Mouse (Mus musculus): ENCODE measurements around the gene Spaca3. TPM values are rescaled to one million over a fixed set of nuclear protein-coding genes. Genes with fewer than 3 reads are reported as not detected.

The Spaca3 gene
- polyA plus RNA-seq, 1 experiment from 2014 or later: not detected

DNA sequence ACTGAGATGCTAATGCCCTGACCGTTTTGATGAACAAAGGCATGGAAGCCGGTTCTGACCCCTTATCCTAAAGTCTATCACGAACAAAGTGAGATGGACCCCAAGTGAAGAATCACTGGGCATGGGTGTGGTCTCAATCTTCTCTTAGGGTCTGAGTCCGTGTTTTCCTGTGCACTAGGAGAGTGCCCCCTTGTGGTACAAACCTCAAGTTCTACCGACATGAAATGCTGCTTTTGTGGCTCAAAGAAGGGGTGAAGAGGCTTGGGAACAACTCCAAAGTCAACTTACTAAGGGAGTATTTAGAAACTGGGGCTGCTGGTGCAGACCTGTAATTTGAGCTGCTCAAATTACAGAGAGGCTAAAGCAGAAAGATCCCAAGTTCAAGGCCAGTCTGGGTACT lies 6.3 kb upstream of the Spaca3 start:
- no peak overlapping the region for H3K27ac ChIP-seq (replicated peaks; ENCODE audit: low read depth, low read length)
- no peaks in the 10 kb centered on the region for H3K4me1 ChIP-seq (ENCODE audit: control insufficient read depth, insufficient read depth, low read length)
- ATAC-seq (ENCODE audit: low read depth) (no peak), DNase-seq (ENCODE audit: low spot score) (peak; percentile 20)
- no peaks in the 10 kb centered on the region for H3K36me3 ChIP-seq (ENCODE audit: control insufficient read depth, insufficient read depth, low read length)
- H3K4me3 ChIP-seq (ENCODE audit: low read depth, low read length): no peak overlapping the region
- no peak overlapping the region for H3K9ac ChIP-seq (ENCODE audit: low read depth, low read length)
- no peak overlapping the region for H3K4me2 ChIP-seq (ENCODE audit: low read depth, low read length)
- 52% methylated on average over 5 of the region's 5 CpGs for WGBS
- H3K27me3 ChIP-seq (replicated peaks; ENCODE audit: control insufficient read depth, insufficient read depth, low read length): no peaks in the 10 kb centered on the region
- H3K9me3 ChIP-seq (ENCODE audit: control insufficient read depth, low read length): no peaks in the 10 kb centered on the region

DNA sequence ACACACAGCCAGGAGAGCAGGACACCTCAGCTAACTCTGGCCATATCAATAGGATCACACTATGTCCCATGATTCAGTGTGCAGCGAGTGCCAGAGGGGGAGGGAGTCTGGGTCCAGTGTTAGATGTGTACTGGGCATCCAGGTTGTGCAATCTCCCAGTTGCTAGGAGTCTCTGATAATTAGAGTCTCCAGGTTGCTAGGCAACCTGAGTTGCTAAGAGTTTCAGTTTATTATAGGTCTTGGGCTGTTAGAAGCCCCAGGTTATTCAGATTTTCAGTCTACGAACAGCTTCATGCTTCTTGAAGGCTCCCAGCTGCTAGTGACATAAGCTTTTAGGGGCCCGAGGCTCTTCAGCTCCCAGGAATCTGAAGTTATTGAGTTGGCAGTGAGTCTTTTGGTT lies 5.2 kb upstream of the Spaca3 start:
- H3K27me3 ChIP-seq (replicated peaks; ENCODE audit: control insufficient read depth, insufficient read depth, low read length): no peaks in the 10 kb centered on the region
- no peak overlapping the region for H3K27ac ChIP-seq (replicated peaks; ENCODE audit: low read depth, low read length)
- H3K4me1 ChIP-seq (ENCODE audit: control insufficient read depth, insufficient read depth, low read length): no peaks in the 10 kb centered on the region
- no peaks in the 10 kb centered on the region for H3K36me3 ChIP-seq (ENCODE audit: control insufficient read depth, insufficient read depth, low read length)
- no peaks in the 10 kb centered on the region for H3K9me3 ChIP-seq (ENCODE audit: control insufficient read depth, low read length)
- DNase-seq (ENCODE audit: low spot score): no peak
- ATAC-seq (ENCODE audit: low read depth): no peak
- H3K4me3 ChIP-seq (ENCODE audit: low read depth, low read length): no peak overlapping the region
- no peak overlapping the region for H3K9ac ChIP-seq (ENCODE audit: low read depth, low read length)
- WGBS: 75% methylated on average over 3 of the region's 3 CpGs
- no peak overlapping the region for H3K4me2 ChIP-seq (ENCODE audit: low read depth, low read length)

DNA sequence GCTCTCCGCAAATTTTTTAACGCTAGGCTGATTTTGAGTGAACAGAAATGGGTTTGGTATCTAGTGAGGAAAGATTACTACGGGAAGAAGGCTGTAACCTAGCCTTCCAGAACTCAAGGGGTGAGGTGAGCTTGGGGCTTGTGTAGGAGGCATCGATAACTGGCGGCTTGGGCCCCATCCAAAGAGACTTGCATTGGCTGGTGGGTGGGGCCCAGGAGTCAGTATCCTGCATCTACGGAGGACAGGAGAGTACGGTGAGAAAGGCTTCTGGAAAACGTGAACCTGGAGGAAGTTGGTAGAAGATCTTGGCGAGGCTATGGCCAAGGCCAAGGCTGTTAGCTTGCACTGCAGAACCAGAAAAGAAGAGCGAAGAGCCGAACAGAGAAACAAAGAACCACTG lies 3.7 kb upstream of the Spaca3 start:
- Histone ChIP-seq H3K9me3 (ENCODE audit: control insufficient read depth, low read length) (no peaks in the 10 kb centered on the region), H3K4me2 (ENCODE audit: low read depth, low read length) (no peak overlapping the region), H3K27me3 (replicated peaks; ENCODE audit: control insufficient read depth, insufficient read depth, low read length) (no peaks in the 10 kb centered on the region), H3K9ac (ENCODE audit: low read depth, low read length) (no peak overlapping the region), H3K4me3 (ENCODE audit: low read depth, low read length) (no peak overlapping the region), H3K27ac (replicated peaks; ENCODE audit: low read depth, low read length) (no peak overlapping the region), H3K36me3 (ENCODE audit: control insufficient read depth, insufficient read depth, low read length) (no peaks in the 10 kb centered on the region), H3K4me1 (ENCODE audit: control insufficient read depth, insufficient read depth, low read length) (no peaks in the 10 kb centered on the region)
- DNase-seq (ENCODE audit: low spot score): no peak
- no peak for ATAC-seq (ENCODE audit: low read depth)
- 85% methylated on average over 11 of the region's 11 CpGs for WGBS

DNA sequence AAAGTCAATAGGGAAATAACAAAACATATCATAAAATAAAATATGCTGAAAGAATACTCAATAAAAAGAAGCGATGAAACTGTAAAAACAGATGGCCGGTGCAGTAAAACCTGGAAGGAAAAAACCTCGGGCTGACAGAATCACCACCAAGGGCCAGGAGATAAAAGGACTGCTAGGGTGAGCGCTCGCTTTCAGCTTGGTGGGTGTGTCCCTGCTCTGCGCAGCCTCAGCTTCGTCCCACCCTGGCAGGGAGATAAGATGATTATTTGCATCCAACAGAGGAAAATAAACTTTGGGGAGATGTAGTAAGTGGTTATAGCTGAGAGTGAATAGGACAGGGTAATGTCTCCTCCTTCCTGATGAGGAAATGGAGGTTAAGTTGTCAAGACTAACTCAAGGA lies 3.3 kb upstream of the Spaca3 start:
- no peaks in the 10 kb centered on the region for H3K9me3 ChIP-seq (ENCODE audit: control insufficient read depth, low read length)
- H3K36me3 ChIP-seq (ENCODE audit: control insufficient read depth, insufficient read depth, low read length): no peaks in the 10 kb centered on the region
- 69% methylated on average over 7 of the region's 7 CpGs for WGBS
- no peaks in the 10 kb centered on the region for H3K27me3 ChIP-seq (replicated peaks; ENCODE audit: control insufficient read depth, insufficient read depth, low read length)
- H3K27ac ChIP-seq (replicated peaks; ENCODE audit: low read depth, low read length): no peak overlapping the region
- no peak overlapping the region for H3K9ac ChIP-seq (ENCODE audit: low read depth, low read length)
- H3K4me1 ChIP-seq (ENCODE audit: control insufficient read depth, insufficient read depth, low read length): no peaks in the 10 kb centered on the region
- no peak for DNase-seq (ENCODE audit: low spot score)
- H3K4me2 ChIP-seq (ENCODE audit: low read depth, low read length): no peak overlapping the region
- ATAC-seq (ENCODE audit: low read depth): no peak
- no peak overlapping the region for H3K4me3 ChIP-seq (ENCODE audit: low read depth, low read length)

DNA sequence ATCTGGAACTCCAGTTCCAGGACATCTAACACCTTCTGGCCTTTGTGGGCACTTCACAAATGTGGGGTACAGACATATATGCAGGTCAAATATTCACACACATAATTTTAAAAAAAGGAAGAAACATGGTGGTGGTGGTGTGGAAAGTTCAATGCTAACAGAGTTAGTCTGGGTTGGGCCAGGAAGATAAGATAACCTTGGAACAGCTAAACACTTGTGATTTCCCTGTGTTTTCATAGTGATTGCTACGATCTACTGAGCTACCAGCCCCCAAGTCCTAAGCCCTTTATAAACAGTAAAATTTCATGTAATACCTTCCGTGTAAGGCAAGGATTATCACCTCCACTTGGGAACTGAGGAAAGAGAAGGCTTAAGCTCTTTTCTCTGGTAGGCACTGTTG lies 1.3 kb upstream of the Spaca3 start:
- 75% methylated on average over 2 of the region's 2 CpGs for WGBS
- ATAC-seq (ENCODE audit: low read depth): no peak
- H3K27me3 ChIP-seq (replicated peaks; ENCODE audit: control insufficient read depth, insufficient read depth, low read length): no peaks in the 10 kb centered on the region

DNA sequence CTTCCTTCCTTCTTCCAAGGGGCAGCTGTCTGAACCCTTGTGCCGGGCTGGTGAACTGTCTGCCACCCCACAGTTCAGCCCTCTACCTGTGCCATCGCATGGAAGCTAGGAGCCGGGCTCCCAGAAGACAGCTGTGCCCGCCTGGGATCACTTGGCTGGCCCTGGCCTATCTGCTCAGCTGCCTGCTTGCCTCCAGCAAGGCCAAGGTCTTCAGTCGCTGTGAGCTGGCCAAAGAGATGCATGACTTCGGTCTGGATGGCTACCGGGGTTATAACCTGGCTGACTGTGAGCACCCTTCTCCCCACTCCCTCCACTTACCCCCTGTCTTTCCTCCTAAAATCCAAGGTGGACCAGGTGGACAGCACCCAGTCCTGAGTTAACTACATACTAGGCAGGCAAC lies 4.8 kb downstream of the Spaca3 start:
- H3K27me3 ChIP-seq (replicated peaks; ENCODE audit: control insufficient read depth, insufficient read depth, low read length): no peaks in the 10 kb centered on the region
- no peaks in the 10 kb centered on the region for H3K9me3 ChIP-seq (ENCODE audit: control insufficient read depth, low read length)
- no peak for ATAC-seq (ENCODE audit: low read depth)
- no peak overlapping the region for H3K4me2 ChIP-seq (ENCODE audit: low read depth, low read length)
- WGBS: 93% methylated on average over 7 of the region's 7 CpGs
- no peak overlapping the region for H3K9ac ChIP-seq (ENCODE audit: low read depth, low read length)
- DNase-seq (ENCODE audit: low spot score): no peak
- no peaks in the 10 kb centered on the region for H3K4me1 ChIP-seq (ENCODE audit: control insufficient read depth, insufficient read depth, low read length)
- H3K4me3 ChIP-seq (ENCODE audit: low read depth, low read length): no peak overlapping the region
- no peaks in the 10 kb centered on the region for H3K36me3 ChIP-seq (ENCODE audit: control insufficient read depth, insufficient read depth, low read length)
- H3K27ac ChIP-seq (replicated peaks; ENCODE audit: low read depth, low read length): no peak overlapping the region

More for the DNA sequence above, 1.3 kb upstream of the Spaca3 start:
- DNase-seq (ENCODE audit: low spot score): no peak
- no peak overlapping the region for H3K9ac ChIP-seq (ENCODE audit: low read depth, low read length)
- no peak overlapping the region for H3K4me3 ChIP-seq (ENCODE audit: low read depth, low read length)
- H3K9me3 ChIP-seq (ENCODE audit: control insufficient read depth, low read length): no peaks in the 10 kb centered on the region
- no peak overlapping the region for H3K4me2 ChIP-seq (ENCODE audit: low read depth, low read length)
- H3K36me3 ChIP-seq (ENCODE audit: control insufficient read depth, insufficient read depth, low read length): no peaks in the 10 kb centered on the region
- H3K4me1 ChIP-seq (ENCODE audit: control insufficient read depth, insufficient read depth, low read length): no peaks in the 10 kb centered on the region
- no peak overlapping the region for H3K27ac ChIP-seq (replicated peaks; ENCODE audit: low read depth, low read length)

DNA sequence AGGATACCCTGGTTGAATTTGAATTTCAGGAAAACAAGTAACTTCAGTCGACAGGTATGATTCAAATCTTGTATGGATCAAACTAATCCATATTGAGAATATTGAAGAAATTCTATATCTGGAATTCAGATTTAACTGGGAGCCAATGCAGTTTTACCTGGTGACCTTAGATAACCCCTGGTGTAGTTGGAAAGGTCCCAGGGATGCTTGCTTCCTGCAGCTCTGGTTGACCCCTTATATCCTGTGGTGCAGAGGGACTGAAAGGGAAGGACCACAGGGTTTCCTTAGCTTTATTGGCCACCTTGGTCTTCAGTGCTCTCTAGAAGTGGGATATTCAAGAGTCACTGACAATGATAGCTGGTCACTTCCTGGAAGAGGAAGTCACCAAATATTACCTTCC lies 9.9 kb downstream of the Spaca3 start:
- WGBS: 94% methylated on average over 1 of the region's 1 CpGs
- Histone ChIP-seq H3K4me1 (ENCODE audit: control insufficient read depth, insufficient read depth, low read length) (no peaks in the 10 kb centered on the region), H3K4me2 (ENCODE audit: low read depth, low read length) (no peak overlapping the region), H3K9ac (ENCODE audit: low read depth, low read length) (no peak overlapping the region), H3K9me3 (ENCODE audit: control insufficient read depth, low read length) (no peaks in the 10 kb centered on the region), H3K4me3 (ENCODE audit: low read depth, low read length) (no peak overlapping the region), H3K27me3 (replicated peaks; ENCODE audit: control insufficient read depth, insufficient read depth, low read length) (no peaks in the 10 kb centered on the region), H3K27ac (replicated peaks; ENCODE audit: low read depth, low read length) (no peak overlapping the region), H3K36me3 (ENCODE audit: control insufficient read depth, insufficient read depth, low read length) (no peaks in the 10 kb centered on the region)
- ATAC-seq (ENCODE audit: low read depth): no peak
- no peak for DNase-seq (ENCODE audit: low spot score)

DNA sequence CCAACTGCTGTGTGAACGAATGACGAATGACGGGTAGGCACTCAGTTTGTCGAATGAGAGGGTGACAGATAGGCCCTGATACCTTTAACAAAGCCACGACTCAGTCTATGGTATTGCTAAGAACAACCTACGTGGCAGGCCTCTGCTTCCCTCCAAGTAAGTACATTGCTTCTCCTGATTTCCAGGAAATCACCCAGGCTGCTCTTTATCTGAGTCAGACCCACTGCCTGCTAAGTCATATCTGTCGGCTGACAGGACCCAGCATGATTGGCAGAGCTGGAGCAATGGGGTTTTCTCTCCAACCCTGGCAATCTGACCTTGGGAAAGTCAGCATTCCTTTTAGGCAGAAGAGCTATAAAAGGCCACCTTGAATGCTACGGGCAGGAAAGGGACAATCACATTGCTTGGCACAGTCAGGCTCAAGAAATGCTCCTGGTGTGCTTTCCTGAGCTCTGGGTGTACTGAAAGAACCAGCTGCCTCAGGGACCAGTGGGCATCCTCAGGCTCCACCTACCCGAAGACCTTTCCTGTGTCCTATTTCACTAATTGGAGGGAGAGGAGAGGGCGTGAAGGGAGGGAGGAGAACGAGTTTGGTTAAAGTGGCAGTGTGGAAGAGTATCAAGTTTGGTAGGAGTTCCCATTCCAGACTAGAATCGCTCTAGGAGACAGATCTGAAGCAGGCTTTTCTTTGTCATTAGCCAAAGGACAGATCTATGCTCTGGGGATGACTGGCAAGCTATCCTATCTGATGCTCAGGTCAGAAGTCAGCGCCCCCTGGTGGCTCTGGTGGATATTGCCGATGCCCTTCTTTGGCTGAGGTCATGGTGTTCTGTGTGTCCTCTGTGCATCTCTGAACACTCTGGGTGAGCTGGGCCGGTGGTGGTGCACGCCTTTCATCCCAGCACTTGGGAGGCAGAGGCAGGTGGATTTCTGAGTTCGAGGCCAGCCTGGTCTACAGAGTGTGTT lies 14.6 kb downstream of the Spaca3 start:
- ATAC-seq (ENCODE audit: low read depth) (no peak), DNase-seq (ENCODE audit: low spot score) (peak; percentile 11)
- Histone ChIP-seq H3K9me3 (ENCODE audit: control insufficient read depth, low read length) (no peaks in the 10 kb centered on the region), H3K27me3 (replicated peaks; ENCODE audit: control insufficient read depth, insufficient read depth, low read length) (no peaks in the 10 kb centered on the region), H3K36me3 (ENCODE audit: control insufficient read depth, insufficient read depth, low read length) (no peaks in the 10 kb centered on the region), H3K9ac (ENCODE audit: low read depth, low read length) (no peak overlapping the region), H3K27ac (replicated peaks; ENCODE audit: low read depth, low read length) (no peak overlapping the region), H3K4me2 (ENCODE audit: low read depth, low read length) (no peak overlapping the region), H3K4me1 (ENCODE audit: control insufficient read depth, insufficient read depth, low read length) (peaks cover 8% of the 10 kb centered on the region; the same call in 1 of the 2 replicates), H3K4me3 (ENCODE audit: low read depth, low read length) (no peak overlapping the region)
- 64% methylated on average over 17 of the region's 17 CpGs for WGBS
